Mouse (Mus musculus): ENCODE measurements at regions not wholly inside any gene's neighbourhood (a gene's known extent, or its start where the extent isn't known, plus 50 kb on each side); places are given as distances from the start of the nearest gene placed in this dataset.
A peak's percentile ranks its signal among the peaks of the same experiment; 100 is the strongest.

DNA sequence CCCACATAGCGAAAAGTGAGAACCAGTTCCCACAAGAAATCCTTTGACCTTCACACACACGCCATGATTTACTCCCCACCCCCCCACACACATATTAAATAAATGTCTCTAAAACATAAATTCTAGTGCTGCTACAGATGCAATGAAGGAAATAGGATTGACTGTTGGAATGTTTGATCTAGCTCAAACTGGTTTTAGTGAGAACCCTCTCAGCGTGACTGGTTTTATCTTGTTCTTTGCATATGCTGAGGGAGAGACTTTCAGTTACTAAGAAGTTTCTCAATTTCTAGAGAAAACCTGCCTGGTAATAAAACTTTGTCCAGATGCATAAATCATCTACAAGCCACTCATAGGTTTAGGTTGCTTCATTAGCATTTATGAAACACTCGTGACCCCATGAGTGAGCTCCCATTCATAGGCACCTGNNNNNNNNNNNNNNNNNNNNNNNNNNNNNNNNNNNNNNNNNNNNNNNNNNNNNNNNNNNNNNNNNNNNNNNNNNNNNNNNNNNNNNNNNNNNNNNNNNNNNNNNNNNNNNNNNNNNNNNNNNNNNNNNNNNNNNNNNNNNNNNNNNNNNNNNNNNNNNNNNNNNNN, 66.4 kb upstream of the Hmcn1 start:
- H3K36me3 ChIP-seq (replicated peaks; ENCODE audit: insufficient read depth, low read length), result no peaks in the 10 kb centered on the region

DNA sequence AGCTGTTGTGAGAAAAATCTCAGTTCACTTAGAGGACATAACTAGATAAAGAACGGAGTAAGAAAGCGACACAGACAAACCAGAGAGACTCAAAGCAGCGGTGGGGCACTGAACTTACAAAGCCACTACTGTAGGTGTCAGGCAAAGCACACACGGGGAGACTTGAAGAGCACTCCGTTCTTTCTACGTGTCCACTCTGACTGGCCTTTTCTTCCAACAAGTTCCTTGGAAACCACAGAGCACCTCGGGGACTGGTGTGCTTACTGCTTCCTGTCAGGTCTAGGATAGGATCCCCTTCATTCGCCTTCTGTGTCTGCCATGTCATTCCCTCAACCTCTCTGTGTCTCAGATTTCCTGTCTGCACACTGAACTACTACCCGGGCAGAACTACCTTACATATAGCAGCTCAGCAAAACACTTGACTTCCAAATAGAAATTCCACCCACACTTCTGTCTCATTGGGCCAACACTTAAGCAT, 71.9 kb upstream of the Hmcn1 start:
- Histone ChIP-seq H3K36me3 (replicated peaks; ENCODE audit: insufficient read depth, low read length) (no peaks in the 10 kb centered on the region), H3K27ac (ENCODE audit: low read depth) (no peak overlapping the region), H3K9me3 (ENCODE audit: low read length) (no peaks in the 10 kb centered on the region), H3K4me3 (ENCODE audit: low read depth, low read length) (no peak overlapping the region), H3K4me2 (ENCODE audit: low read depth, low read length) (no peak overlapping the region), H3K27me3 (ENCODE audit: insufficient read depth, low read length) (no peaks in the 10 kb centered on the region), H3K9ac (replicated peaks) (no peak overlapping the region), H3K4me1 (ENCODE audit: insufficient read depth) (0 out of 2 replicates have a peak, but pooled peaks cover 2% of the 10 kb centered on the region)
- ATAC-seq, result no peak
- no peak for DNase-seq
- WGBS (ENCODE audit: insufficient replicate concordance), result 42% methylated on average over 9 of the region's 9 CpGs
- TF ChIP-seq CTCF (IDR thresholded peaks at IDR 0.05; ENCODE audit: low read depth), result peak; percentile 15; the same call in 1 of the 2 replicates
- no peak for TF ChIP-seq EP300 (IDR thresholded peaks at IDR 0.05; ENCODE audit: low read depth)

More for the DNA sequence above, 66.4 kb upstream of the Hmcn1 start:
- ATAC-seq (no peak), DNase-seq (no peak)
- H3K27me3 ChIP-seq (ENCODE audit: insufficient read depth, low read length), result no peaks in the 10 kb centered on the region
- no peak overlapping the region for H3K27ac ChIP-seq (ENCODE audit: low read depth)
- H3K4me1 ChIP-seq (ENCODE audit: insufficient read depth), result 0 out of 2 replicates have a peak, but pooled peaks cover 2% of the 10 kb centered on the region
- no peaks in the 10 kb centered on the region for H3K9me3 ChIP-seq (ENCODE audit: low read length)
- no peak overlapping the region for H3K9ac ChIP-seq (replicated peaks)
- WGBS (ENCODE audit: insufficient replicate concordance), result 77% methylated on average over 4 of the region's 4 CpGs
- TF ChIP-seq EP300 (IDR thresholded peaks at IDR 0.05; ENCODE audit: low read depth), result no peak
- no peak for TF ChIP-seq CTCF (IDR thresholded peaks at IDR 0.05; ENCODE audit: low read depth)
- H3K4me3 ChIP-seq (ENCODE audit: low read depth, low read length), result no peak overlapping the region
- no peak overlapping the region for H3K4me2 ChIP-seq (ENCODE audit: low read depth, low read length)

DNA sequence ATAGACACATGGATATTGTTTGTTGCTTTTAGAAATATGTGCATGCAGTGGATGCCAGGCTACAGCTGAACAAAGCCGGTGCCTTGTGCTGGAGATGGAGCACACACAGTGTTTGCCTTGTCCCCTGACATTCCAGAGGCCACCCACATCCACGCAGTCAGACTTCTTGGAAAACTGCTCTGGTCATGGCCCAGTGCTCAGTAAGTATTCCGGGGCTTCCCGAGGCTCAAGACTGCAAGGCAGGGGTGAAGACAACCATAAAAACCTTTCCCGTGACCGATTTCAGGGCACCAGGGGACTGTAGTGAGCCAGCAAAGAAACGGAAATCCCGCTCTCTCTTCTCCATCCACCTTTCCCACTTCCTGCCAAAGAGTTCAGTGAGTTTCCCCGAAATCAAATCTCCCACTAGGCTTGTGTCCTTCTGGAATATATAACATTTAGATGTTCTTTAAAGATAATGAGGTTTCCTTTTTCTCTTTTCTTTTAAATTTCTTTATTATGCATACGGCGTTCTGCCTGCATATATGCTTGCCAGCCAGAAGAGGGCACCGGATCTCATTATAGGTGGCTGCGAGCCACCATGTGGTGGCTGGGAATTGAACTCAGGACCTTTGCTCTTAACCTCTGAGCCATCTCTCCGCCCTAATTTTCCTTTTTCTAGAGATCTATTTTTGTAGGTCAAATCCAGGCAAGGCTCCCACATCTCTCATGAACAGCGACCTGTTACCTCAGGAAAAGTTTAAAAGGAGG, 73.3 kb upstream of the Hmcn1 start:
- Histone ChIP-seq H3K4me1 (ENCODE audit: insufficient read depth) (0 out of 2 replicates have a peak, but pooled peaks cover 2% of the 10 kb centered on the region), H3K36me3 (replicated peaks; ENCODE audit: insufficient read depth, low read length) (no peaks in the 10 kb centered on the region), H3K9me3 (ENCODE audit: low read length) (no peaks in the 10 kb centered on the region), H3K27me3 (ENCODE audit: insufficient read depth, low read length) (no peaks in the 10 kb centered on the region), H3K4me3 (ENCODE audit: low read depth, low read length) (no peak overlapping the region), H3K9ac (replicated peaks) (no peak overlapping the region), H3K4me2 (ENCODE audit: low read depth, low read length) (no peak overlapping the region), H3K27ac (ENCODE audit: low read depth) (no peak overlapping the region)
- 83% methylated on average over 15 of the region's 15 CpGs for WGBS (ENCODE audit: insufficient replicate concordance)
- TF ChIP-seq CTCF (IDR thresholded peaks at IDR 0.05; ENCODE audit: low read depth) (peak; percentile 36), EP300 (IDR thresholded peaks at IDR 0.05; ENCODE audit: low read depth) (no peak)
- ATAC-seq, result no peak
- DNase-seq, result no peak

DNA sequence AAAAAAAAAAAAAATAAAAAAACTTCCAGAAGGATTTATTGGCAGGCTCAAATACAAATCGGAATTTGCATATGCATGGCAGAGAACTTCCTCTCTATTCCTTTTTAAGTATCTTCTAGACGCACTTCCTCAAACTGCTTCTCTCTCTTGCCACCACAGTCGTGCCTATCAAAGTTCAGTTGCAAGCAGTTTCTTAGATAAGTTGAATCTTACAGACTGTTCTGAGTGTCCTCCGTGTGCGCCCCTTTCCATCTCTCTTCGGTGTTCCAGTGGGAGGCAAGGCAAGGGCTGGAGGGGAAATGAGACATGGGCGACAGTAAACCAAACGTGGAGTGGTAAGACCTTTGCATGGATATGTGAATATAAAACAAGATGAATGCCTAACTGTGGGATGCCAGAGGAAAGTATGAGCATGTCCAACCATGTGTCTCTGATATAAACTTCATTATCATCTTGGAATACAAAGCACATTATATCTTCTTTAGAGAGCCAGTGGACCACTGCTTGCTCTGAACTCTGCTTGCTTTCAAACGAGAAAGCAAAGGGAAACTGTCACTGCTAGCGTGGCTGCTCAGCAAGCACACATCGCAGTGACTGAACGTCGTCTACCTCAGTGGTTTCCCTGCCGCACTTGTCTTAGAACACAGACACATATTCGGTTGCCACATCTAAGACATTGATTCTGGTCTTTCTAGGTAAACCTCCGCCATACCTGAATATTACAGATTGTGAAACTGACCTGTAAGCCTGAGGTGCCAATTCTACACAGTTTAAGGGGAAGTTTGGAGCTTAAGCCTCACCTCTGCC, 81.5 kb upstream of the Hmcn1 start:
- Histone ChIP-seq H3K4me2 (ENCODE audit: low read depth, low read length) (peak overlapping the region; percentile 56), H3K4me1 (ENCODE audit: insufficient read depth) (peaks cover 8% of the 10 kb centered on the region), H3K27ac (ENCODE audit: low read depth) (no peak overlapping the region), H3K36me3 (replicated peaks; ENCODE audit: insufficient read depth, low read length) (no peaks in the 10 kb centered on the region), H3K4me3 (ENCODE audit: low read depth, low read length) (peak overlapping the region; percentile 9; the same call in 1 of the 2 replicates), H3K9me3 (ENCODE audit: low read length) (no peaks in the 10 kb centered on the region), H3K27me3 (ENCODE audit: insufficient read depth, low read length) (no peaks in the 10 kb centered on the region), H3K9ac (replicated peaks) (no peak overlapping the region)
- DNase-seq (no peak), ATAC-seq (no peak)
- TF ChIP-seq EP300 (IDR thresholded peaks at IDR 0.05; ENCODE audit: low read depth), result no peak
- TF ChIP-seq CTCF (IDR thresholded peaks at IDR 0.05; ENCODE audit: low read depth), result no peak
- WGBS (ENCODE audit: insufficient replicate concordance), result 35% methylated on average over 16 of the region's 16 CpGs

DNA sequence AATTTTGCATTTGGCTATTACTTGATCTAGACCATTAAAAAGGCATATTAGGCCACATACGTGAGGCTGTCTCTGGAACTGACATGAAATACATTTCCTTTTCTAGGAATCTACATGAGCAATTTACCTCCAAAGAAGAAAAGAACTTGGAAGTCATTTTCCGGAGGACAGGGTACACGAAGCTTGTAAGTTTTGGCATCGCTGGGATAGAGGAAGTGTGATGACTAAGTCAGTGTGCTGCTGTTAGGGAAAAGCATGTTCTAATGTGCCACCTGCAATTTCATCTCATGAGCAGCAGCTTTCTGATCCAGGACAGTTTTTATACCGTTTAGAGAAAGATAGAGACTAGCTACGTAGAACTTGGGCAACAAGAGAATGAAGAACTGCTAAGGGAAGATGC, 82.3 kb upstream of the Hmcn1 start:
- no peaks in the 10 kb centered on the region for H3K27me3 ChIP-seq (ENCODE audit: insufficient read depth, low read length)
- no peak for DNase-seq
- H3K4me3 ChIP-seq (ENCODE audit: low read depth, low read length), result no peak overlapping the region
- ATAC-seq, result no peak
- no peak overlapping the region for H3K27ac ChIP-seq (ENCODE audit: low read depth)
- TF ChIP-seq CTCF (IDR thresholded peaks at IDR 0.05; ENCODE audit: low read depth), result no peak
- H3K9ac ChIP-seq (replicated peaks), result no peak overlapping the region
- no peaks in the 10 kb centered on the region for H3K9me3 ChIP-seq (ENCODE audit: low read length)
- H3K4me2 ChIP-seq (ENCODE audit: low read depth, low read length), result no peak overlapping the region
- no peaks in the 10 kb centered on the region for H3K36me3 ChIP-seq (replicated peaks; ENCODE audit: insufficient read depth, low read length)
- 66% methylated on average over 6 of the region's 6 CpGs for WGBS (ENCODE audit: insufficient replicate concordance)
- H3K4me1 ChIP-seq (ENCODE audit: insufficient read depth), result peaks cover 13% of the 10 kb centered on the region

Measured in liver, postnatal 0 days (tissue).